Mouse (Mus musculus) heart, adult 8-10 months (tissue): ENCODE data around the gene Osbpl10. TPM values are rescaled to one million over a fixed set of nuclear protein-coding genes. Genes with fewer than 3 reads are reported as not detected.
A peak's percentile ranks its signal among the peaks of the same experiment; 100 is the strongest.
"Not testable (repeated sequence)": the region's sequence is repeated elsewhere in the genome, so short reads cannot be mapped to it uniquely, and the experiment has no call there.

Experiments used
- DNase-seq: peaks from one replicate; pipeline ENCODE4 v3.0.0; 2022; ENCODE audit warnings: low spot score
- total RNA-seq, 4 experiments: library from RNA; stranded (reverse); gene quantifications; 2 replicates each; pipeline ENCODE4 v1.2.4; 2022

Gene Osbpl10
- total RNA-seq, 4 experiments from 2014 or later, result 2.5 to 4.9 (median 3.3) TPM

DNA sequence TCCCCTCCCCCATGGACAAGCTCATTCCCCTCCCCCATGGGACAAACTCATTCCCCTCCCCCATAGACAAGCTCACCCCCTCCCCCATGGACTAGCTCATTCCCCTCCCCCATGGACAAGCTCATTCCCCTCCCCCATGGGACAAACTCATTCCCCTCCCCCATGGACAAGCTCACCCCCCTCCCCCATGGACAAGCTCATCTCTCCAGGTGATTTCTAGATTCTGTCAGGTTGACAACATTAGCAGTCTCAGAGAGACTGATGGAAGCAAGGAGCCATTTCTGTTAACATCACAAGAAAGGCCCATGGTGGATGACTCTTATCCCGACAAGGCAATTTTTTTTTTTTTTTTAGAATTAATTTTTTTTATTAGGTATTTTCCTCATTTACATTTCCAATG, 52.7 kb downstream of the Osbpl10 start:
- DNase-seq, result not testable (repeated sequence)

DNA sequence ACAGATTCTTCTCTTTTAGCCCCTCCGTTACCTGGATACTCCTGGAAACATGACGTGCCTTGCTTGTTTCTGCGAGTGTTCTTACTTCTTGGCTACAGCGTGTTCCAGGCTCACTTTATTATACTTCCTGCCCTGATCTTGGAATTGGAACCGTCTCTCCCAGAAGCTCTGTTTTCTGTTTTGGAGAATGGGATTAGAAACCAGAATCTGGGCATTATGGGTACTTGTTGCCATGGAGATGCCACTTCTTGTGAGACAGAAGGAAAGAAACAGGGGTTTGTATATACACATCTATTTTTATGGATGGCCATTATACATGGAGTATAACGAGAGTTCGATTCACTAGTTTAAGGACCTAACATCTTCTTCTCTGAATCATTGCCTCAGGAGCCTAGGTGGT, 54.4 kb downstream of the Osbpl10 start:
- DNase-seq, result no peak

DNA sequence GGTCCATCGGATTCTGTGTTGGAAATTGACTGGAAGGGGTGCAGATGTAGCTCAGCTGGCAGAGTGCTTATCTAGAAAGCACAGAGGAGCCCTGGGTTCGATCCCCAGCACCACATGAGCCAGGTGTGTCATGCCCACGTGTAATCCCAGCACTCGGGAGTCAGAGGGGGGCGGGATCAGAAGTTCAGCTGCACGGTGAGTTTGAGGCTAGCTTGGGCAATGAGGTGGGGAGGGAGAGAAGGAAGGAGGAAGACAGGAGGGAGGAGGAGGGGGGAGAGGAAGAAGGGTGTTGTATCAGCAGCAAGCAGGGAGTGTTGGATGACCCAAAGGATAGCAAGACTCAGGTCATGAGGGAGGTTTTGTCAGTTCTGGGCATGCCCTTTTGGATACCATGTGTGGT, 55.9 kb downstream of the Osbpl10 start:
- DNase-seq, result no peak

DNA sequence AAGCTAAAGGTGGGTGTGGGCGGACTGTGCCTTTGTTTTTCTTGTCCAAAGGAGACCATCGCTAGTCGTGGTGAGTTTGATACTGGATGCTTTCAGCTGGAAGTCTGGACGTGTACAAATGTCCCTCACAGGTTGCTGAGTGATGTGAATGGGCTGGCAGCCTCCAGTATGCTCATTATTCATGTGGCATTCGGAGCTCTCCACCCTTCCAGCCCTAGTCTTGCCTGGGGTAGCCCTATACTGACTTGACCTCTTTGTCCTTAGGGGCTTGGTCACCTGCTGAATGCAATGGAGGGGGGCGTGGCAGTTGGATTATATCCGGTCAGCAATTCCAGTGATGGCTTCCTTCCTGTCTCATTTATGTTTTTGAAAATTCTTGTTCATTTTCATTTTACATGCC, 56.4 kb downstream of the Osbpl10 start:
- no peak for DNase-seq

DNA sequence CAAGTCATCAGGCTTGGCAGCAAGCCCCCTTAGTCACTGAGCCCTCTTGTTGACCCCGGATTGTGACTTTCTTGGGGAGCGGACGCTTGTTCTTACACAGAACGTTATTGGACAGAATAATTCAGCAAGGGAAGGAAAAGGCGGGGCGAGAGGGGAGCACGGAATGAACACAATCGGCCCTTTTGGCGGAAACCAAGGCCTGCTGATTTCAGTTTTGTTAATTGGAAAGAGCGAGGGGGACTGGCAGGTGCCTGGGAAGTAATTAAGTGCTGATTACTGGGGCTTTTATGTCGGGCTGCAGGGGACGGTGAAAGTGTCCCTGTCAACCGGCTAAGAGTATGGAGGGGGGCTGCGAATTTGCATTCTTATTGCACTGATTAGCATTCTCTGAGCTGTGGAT, 59.8 kb downstream of the Osbpl10 start:
- DNase-seq, result peak; percentile 15

DNA sequence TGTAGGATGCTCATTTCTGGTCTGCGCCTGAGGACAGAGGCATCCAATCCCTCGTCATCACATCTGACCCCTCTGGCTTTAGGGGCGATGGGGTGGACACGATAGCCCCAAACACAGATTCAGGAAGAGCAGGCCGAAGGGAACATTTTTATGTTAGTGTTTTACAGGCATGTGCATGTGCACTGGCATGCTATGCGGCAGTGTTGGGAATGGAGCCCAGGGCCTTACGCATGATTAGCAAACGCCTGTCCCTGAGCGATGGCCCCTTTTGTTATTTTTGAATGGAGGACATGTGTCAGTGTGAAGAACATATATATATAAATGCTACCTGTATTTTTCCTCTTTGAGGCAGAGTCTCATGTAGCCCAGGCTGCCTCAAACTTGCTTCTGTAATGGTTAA, 60.3 kb downstream of the Osbpl10 start:
- DNase-seq, result no peak

DNA sequence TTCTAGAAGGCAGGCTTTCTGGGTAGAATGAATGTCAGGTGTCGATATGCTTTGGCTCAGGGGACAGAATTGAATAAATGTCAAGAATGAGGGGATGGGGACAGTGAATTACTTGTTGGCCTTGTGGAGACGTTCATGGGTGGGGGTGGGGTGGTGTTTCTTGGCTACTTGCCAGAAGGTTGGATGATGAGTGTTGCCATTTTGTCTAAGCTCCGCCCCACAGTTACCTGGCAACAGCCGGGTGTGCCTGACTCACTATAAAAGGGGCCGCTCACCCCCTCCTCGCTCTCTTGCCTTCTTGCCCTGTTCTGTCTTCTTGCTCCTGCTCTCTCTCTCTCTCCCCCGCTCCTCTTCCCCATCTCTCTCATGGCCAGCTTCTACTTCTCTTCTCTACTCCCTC, 60.9 kb downstream of the Osbpl10 start:
- no peak for DNase-seq

DNA sequence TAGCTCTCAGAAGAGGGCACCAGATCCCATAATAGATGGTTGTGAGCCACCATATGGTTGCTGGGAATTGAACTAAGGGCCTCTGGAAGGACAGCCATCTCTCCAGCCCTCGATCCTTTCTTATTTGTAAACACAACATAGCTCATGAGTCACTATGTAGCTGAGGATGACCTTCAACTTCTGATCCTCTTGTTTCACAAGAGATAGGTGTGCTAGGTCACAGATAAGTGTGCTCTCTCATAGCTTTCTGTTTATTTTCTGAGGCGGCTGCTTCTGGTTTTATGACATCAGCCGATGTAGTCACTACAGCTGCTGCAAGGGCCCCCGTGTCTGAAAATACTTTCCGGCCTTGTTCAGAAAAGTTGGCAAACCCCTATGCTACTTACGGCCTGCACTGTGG, 64.2 kb downstream of the Osbpl10 start:
- no peak for DNase-seq

DNA sequence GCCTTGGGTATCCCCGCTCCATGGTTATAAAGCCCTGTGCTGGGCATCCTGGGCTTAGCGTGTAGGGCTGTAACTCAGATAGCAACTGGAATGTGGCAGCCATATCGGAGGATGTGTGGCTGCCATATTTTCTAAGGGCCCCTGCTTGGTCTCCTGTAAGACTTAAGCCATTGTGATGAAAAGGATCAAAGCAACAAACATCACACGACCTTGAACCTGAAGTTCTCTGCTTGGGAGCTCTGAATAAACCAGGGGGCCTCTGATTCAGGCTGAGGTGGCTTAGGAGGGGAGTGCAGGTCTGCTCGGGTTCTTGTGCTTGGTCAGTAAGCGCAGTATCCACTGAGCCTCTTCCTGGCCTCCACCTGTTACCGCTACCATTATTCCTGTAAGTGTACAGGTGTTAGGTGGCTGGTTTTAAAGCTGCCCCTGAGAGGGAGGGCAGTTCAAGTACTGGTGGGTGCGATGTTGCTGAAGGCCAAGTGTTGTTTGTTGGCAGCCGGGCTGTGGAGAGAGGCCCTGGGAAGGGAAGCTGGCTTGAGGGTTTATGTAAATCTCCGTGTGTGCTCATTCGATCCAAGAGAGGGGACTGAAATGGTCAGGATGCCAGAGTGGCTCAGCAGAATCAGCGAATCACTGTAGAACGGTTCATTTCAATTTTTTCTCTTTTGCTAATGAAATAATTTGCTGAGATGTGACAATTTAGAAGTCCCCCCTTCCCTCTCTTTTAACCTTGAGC, 64.8 kb downstream of the Osbpl10 start:
- no peak for DNase-seq

DNA sequence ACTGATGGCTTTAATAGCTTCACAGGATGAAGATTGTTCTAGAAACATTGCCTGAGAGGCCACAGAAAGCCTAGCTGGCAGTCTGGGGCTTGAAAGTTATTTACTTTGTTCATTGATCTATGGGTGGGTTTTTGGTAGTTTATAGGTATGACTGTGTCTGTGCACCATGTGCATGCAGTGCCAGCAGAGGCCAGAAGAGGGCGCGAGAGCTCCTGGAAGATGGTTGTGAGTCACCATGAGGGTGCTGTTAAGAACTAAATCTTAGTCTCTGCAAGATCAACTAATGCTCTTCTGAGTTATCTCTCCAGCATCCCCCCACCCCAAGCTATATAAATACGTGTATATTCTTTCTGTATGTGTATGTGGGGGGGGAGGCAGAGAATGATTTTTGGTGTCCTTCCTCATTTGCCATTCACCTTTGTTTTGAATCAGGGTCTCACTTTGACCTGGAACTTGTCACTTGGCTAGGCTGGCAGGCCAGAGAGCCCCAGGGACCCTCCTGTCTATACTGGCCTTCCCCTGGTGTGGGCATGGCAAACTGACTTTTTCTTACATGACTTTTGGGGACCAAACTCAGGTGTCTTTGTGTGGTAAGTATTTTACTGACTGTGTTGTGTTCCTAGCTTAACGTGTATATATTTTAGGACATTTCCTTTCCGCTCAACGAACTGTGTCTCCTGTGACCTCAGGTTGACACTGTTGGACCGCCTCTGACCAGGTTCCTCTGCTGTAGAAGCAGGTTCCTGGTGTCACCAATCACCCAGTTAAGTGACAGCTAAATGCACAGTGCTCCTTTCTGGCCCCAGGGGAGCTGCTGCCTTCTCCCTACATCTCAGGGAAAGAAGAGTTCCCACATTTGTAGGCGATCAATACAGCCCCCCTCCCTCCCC, 65.8 kb downstream of the Osbpl10 start:
- DNase-seq, result no peak

DNA sequence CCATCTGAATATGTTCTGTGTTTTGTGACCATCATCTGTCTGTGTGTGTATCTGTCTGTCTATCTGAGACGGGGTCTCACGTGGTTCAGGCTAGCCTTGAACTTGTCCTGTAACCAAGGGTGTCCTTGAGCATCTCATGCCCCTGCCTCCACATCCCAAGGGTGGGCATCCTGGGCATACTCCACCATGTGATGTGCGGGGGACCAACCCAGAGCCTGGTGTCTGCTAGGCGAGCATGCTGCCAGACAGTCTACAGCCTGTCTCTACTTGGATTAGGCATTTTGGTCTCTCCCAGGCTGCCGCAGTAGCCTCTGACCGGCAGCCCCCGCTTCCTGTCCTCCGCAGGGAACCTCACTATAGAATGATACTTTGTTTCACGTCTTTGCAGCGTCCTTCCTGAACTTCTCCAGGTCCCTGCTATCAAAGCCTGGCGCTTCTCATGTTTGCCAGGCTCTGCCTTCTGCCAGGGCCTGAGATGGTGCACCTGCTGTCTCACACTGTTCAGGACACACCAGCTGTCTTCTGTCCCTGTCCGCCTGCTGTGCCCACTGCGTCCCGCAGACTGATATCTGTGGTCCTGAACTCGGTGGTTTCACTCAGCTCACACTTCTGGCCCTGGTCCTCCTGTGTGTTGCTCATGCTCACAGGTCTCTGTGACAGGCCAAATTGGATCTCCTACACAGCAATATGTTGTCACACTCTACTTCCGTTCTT, 66.9 kb downstream of the Osbpl10 start:
- no peak for DNase-seq

DNA sequence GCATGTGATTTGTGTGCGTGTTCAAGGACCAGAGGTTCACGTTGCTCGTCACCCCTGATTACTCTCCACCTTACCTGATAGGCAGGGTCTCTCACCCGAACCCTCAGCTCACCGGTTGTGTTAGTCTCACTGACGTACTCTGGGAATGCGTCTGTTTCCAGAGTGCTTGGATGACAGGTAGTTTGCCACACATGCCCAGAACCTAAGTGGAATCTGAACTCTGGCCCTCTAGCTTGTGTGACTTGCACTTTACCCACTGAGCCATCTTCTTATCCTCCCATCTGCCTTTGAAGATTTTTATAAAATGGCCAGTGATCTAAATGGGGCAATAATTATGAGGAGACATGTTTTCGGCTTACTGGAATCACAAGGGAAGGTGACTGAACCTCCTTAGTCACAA, 68.3 kb downstream of the Osbpl10 start:
- no peak for DNase-seq

DNA sequence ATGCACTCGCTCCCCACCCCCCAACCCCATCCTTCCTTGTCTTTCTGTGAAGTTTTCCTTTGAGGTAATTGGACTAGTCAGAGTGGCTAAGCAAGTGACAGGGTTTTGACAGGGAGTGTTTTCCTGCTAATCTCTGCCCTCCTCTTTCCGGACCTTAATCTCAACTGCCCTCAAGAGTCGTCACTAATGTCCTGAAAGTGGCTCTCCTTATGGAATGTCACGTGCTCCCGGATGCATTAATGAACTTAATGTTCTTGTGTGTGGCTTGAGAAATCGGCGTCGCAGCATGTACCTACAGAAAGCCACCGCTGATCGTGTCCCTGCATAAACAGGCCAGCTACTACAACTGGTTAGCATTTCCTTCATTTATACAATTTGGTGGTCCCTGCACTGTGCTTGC, 70.0 kb downstream of the Osbpl10 start:
- DNase-seq, result no peak

DNA sequence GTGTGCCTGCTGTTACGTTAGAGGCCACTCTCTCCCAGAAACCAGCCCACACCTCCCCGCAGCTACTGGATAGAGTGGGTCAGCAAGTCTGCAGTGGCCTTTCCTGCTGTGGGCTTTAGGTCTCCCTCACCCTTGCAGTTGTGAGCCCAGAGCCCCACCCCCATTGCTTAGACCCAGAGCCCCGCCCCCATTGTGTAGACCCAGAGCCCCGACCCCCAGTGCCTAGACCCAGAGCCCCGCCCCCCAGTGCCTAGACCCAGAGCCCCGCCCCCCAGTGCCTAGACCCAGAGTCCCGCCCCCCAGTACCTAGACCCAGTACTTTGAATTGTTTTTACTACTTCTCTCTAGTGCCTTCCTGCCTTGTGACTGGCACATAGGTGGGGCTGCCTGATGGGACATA, 70.5 kb downstream of the Osbpl10 start:
- no peak for DNase-seq

DNA sequence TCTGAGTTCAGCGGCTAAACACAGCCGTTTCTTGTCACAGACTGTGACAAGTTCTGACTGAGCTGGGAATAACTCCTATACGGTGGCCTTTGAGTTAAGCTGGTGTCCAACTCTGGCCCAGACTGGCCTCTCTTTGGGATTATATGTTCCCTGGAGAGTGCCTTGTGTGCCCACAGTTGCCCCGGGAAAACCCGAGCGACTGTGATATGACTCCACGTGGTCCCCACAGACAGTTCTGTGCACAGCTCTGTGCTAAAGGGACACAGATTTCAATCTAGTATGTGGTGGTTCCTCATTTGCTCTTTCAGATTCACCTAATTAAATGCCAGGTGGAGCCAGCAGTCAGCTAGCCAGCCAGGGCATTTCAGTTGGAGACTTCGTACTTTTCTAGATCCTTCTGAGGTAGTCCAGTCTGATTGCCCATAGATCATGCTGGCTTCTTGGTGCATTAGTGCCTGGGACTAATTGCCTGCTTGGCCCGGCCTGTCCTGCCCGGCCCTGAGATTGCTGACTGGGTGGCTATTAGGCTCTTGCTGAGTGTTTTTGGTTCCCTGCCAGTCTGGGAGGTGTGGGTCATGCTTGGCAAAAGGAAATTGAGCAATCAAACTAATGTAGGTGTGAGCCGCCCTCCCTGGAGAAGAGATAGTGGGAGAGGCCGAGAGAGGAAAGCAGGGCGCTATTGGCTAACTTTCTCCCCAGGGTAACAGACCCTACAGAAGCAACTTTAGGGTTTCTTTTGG, 71.8 kb downstream of the Osbpl10 start:
- DNase-seq, result peak; percentile 62

DNA sequence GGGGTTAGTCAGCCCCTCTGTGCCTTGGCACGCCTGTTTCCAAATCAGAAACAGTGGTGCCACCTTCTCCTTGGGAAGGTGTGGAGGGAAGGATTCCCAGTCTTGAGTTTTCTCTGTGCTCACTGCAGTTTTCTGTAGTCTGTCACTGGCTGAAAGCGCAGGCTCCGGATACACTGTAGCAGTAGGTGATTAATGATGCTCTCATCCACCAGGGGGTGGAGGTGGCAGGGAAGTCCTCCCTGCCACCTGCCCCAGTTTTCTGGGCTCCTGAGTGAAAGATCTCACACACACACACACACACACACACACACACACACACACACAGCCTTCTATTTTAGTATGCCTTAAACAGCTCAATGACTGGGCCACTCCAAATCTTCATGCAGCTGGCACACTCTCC, 73.6 kb downstream of the Osbpl10 start:
- DNase-seq, result no peak

DNA sequence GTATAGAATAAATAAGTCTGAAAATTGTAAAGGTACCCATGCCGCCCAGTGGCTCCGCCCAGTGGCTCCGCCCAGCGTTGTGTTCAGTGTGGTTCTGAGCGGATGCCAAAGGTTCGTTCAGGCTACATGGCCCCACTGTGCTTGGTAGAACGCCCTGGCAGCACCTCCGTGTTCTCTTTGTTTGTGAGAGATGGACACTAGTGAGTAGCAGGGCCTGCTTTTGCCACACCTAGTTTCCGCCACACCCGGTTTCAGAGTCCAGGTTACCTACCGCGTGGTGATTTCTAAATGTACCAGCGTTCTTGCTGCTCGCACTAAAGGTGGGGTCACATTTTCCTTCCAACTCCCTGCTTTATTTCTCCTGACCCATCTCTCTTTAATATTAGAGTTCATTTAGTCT, 75.4 kb downstream of the Osbpl10 start:
- no peak for DNase-seq

DNA sequence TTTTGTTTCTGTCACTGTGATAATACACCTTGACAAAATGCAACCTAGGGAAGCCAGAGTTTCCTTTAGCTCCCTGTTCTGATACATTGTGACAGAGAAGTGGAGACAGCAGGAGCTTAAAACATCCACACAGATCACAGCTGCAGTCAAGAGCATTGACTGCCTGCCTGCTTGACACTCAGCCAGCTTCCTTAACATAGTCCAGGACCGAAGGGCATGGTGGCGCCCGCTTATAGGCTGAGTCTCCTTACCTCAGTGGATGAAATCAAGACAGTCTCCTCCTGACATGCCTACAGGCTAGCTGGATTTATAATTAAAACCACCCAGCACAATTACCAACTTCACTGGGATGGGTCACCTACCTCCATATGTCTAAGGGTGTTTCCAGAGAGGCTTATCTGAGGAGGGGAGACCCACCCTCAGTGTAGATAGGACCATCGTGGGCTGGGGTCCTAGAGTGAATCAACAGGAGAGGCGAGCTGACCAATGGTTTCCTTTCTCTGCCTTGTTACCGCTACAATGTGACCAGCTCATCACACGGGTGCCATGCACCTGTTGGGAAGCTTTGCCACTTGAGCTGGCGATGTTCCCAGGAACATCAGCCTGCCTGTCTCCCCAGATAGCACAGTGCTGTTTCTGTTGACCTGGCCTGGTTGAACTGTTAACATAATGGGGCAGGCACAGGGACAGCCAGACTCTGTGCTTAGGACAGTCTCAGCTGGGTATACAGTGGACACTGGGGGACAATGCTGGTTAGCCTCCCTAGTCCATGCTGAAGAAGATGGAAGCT, 76.9 kb downstream of the Osbpl10 start:
- peak; percentile 16 for DNase-seq

DNA sequence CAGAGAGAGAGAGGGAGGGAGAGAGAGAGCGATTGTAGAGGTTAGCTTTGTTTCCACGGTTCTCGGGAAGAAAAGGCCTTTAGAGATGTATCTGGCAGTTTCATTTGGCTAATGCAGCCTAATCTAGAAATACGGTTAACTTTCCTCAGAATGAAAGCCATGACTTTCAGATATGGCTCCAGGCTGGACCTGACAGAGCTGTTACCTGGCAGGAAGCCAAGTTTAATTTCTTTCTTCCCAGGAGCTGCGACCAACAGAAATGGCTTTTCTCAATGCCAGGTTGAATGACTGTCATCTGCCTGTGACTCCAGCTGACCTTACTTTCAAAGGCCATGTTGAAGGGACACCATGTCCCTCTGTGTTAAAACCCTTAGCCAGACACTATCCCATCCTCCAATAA, 80.4 kb downstream of the Osbpl10 start:
- DNase-seq, result no peak

DNA sequence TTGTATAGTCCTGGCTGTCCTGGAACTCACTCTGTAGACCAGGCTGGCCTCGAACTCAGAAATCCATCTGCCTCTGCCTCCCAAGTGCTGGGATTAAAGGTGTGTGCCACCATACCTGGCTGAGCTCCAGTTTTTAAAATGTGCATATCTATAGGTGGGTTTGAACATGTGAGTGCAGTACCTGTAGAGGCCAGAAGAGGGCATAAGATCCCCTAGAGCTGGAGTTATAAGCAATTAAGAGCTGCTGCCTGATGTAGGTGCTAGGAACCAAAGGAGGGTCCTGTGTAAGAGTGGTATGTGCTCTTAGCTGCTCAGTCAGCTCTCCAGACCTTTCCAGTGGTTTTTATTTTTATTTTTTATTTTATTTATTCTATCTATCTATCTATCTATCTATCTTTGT, 86.5 kb downstream of the Osbpl10 start:
- DNase-seq, result no peak

DNA sequence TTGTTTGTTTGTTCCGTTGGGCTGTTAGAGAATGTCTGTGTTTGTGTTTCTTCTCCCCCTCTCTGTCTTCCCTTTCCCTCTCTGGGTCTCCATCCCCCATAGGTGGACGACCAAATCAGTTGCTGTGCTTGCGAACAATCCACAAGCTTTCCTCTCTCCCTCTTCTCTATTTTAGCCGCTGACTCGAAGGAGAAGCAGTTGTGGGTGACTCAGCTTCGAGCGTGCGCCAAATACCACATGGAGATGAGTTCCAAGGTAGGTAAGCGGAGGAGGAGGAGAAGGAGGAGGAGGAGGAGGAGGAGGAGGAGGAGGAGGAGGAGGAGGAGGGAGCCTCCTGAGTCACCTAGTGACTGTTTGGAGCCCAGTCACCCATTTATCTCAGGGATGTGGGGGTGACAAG, 88.7 kb downstream of the Osbpl10 start:
- DNase-seq, result no peak
